Mouse (Mus musculus): ENCODE results near the gene Atg101. TPM values are rescaled to one million over a fixed set of nuclear protein-coding genes. Genes with fewer than 3 reads are reported as not detected.

Gene Atg101
- polyA plus RNA-seq, 1 experiment from 2014 or later: 66.5 TPM

GRCm38 (mm10) chr15:101297988-101298387, 13.9 kb downstream of the Atg101 start:
- no peak overlapping the region for H3K4me2 ChIP-seq (replicated peaks; ENCODE audit: low read depth, low read length)
- no peaks in the 10 kb centered on the region for H3K27me3 ChIP-seq (ENCODE audit: control insufficient read depth, insufficient read depth, low read length)
- H3K36me3 ChIP-seq (ENCODE audit: control insufficient read depth, insufficient read depth, low read length): no peaks in the 10 kb centered on the region
- H3K4me1 ChIP-seq (replicated peaks; ENCODE audit: control insufficient read depth, insufficient read depth, low read length): no peaks in the 10 kb centered on the region
- no peak overlapping the region for H3K4me3 ChIP-seq (ENCODE audit: low read depth, low read length)
- H3K9ac ChIP-seq (ENCODE audit: low read depth, low read length): no peak overlapping the region
- 32% methylated on average over 7 of the region's 7 CpGs for WGBS
- DNase-seq (ENCODE audit: low spot score) (no peak), ATAC-seq (ENCODE audit: low FRiP score) (no peak)
- H3K9me3 ChIP-seq (ENCODE audit: control insufficient read depth, low read length): no peaks in the 10 kb centered on the region
- no peak overlapping the region for H3K27ac ChIP-seq (ENCODE audit: low read depth, low read length)

GRCm38 (mm10) chr15:101298550-101298949, 14.5 kb downstream of the Atg101 start:
- Histone ChIP-seq H3K9ac (ENCODE audit: low read depth, low read length) (no peak overlapping the region), H3K27me3 (ENCODE audit: control insufficient read depth, insufficient read depth, low read length) (no peaks in the 10 kb centered on the region), H3K4me1 (replicated peaks; ENCODE audit: control insufficient read depth, insufficient read depth, low read length) (no peaks in the 10 kb centered on the region), H3K9me3 (ENCODE audit: control insufficient read depth, low read length) (no peaks in the 10 kb centered on the region), H3K4me2 (replicated peaks; ENCODE audit: low read depth, low read length) (no peak overlapping the region), H3K4me3 (ENCODE audit: low read depth, low read length) (no peak overlapping the region), H3K27ac (ENCODE audit: low read depth, low read length) (no peak overlapping the region), H3K36me3 (ENCODE audit: control insufficient read depth, insufficient read depth, low read length) (no peaks in the 10 kb centered on the region)
- WGBS: 15% methylated on average over 5 of the region's 7 CpGs
- DNase-seq (ENCODE audit: low spot score) (peak; percentile 60), ATAC-seq (ENCODE audit: low FRiP score) (no peak)

GRCm38 (mm10) chr15:101299480-101299960, 15.4 kb downstream of the Atg101 start:
- Histone ChIP-seq H3K4me3 (ENCODE audit: low read depth, low read length) (no peak overlapping the region), H3K4me2 (replicated peaks; ENCODE audit: low read depth, low read length) (no peak overlapping the region), H3K4me1 (replicated peaks; ENCODE audit: control insufficient read depth, insufficient read depth, low read length) (no peaks in the 10 kb centered on the region), H3K27me3 (ENCODE audit: control insufficient read depth, insufficient read depth, low read length) (no peaks in the 10 kb centered on the region), H3K9ac (ENCODE audit: low read depth, low read length) (no peak overlapping the region), H3K27ac (ENCODE audit: low read depth, low read length) (no peak overlapping the region), H3K9me3 (ENCODE audit: control insufficient read depth, low read length) (no peaks in the 10 kb centered on the region), H3K36me3 (ENCODE audit: control insufficient read depth, insufficient read depth, low read length) (no peaks in the 10 kb centered on the region)
- no peak for DNase-seq (ENCODE audit: low spot score)
- 85% methylated on average over 14 of the region's 14 CpGs for WGBS
- ATAC-seq (ENCODE audit: low FRiP score): no peak

DNA sequence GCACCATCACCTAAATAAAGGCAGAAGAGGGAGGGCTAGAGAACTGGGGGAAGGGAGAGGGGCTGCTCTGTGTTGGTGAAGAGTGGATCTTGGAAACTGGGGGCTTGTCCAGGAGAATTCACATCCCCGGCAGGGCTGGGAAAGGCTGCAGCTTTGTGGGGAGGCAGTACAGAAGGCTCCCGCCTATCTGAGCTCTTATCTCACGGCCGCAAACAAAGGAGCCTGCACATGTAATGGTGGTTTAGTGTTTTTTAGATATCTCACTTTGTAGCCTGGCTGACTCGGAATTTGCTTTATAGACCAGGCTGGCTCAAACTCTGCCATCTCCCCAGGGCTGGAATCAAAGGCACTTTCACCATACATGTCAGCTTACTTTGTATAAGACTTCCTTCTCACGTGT, 16.1 kb downstream of the Atg101 start:
- H3K36me3 ChIP-seq (ENCODE audit: control insufficient read depth, insufficient read depth, low read length): no peaks in the 10 kb centered on the region
- no peak overlapping the region for H3K4me3 ChIP-seq (ENCODE audit: low read depth, low read length)
- H3K4me1 ChIP-seq (replicated peaks; ENCODE audit: control insufficient read depth, insufficient read depth, low read length): no peaks in the 10 kb centered on the region
- no peak overlapping the region for H3K27ac ChIP-seq (ENCODE audit: low read depth, low read length)
- H3K4me2 ChIP-seq (replicated peaks; ENCODE audit: low read depth, low read length): no peak overlapping the region
- no peak for DNase-seq (ENCODE audit: low spot score)
- 73% methylated on average over 6 of the region's 6 CpGs for WGBS
- no peaks in the 10 kb centered on the region for H3K9me3 ChIP-seq (ENCODE audit: control insufficient read depth, low read length)
- ATAC-seq (ENCODE audit: low FRiP score): no peak
- H3K27me3 ChIP-seq (ENCODE audit: control insufficient read depth, insufficient read depth, low read length): no peaks in the 10 kb centered on the region
- H3K9ac ChIP-seq (ENCODE audit: low read depth, low read length): no peak overlapping the region

- no peak overlapping the region for H3K27ac ChIP-seq (ENCODE audit: low read depth, low read length)
- H3K4me1 ChIP-seq (replicated peaks; ENCODE audit: control insufficient read depth, insufficient read depth, low read length): no peaks in the 10 kb centered on the region
- H3K4me2 ChIP-seq (replicated peaks; ENCODE audit: low read depth, low read length): no peak overlapping the region
- no peak for ATAC-seq (ENCODE audit: low FRiP score)
- DNase-seq (ENCODE audit: low spot score): no peak
- H3K4me3 ChIP-seq (ENCODE audit: low read depth, low read length): no peak overlapping the region
- H3K27me3 ChIP-seq (ENCODE audit: control insufficient read depth, insufficient read depth, low read length): no peaks in the 10 kb centered on the region
- no peaks in the 10 kb centered on the region for H3K9me3 ChIP-seq (ENCODE audit: control insufficient read depth, low read length)
- WGBS: 87% methylated on average over 3 of the region's 3 CpGs
- H3K36me3 ChIP-seq (ENCODE audit: control insufficient read depth, insufficient read depth, low read length): no peaks in the 10 kb centered on the region
- H3K9ac ChIP-seq (ENCODE audit: low read depth, low read length): no peak overlapping the region
Measured at GRCm38 (mm10) chr15:101302201-101302600, 18.1 kb downstream of the Atg101 start.

DNA sequence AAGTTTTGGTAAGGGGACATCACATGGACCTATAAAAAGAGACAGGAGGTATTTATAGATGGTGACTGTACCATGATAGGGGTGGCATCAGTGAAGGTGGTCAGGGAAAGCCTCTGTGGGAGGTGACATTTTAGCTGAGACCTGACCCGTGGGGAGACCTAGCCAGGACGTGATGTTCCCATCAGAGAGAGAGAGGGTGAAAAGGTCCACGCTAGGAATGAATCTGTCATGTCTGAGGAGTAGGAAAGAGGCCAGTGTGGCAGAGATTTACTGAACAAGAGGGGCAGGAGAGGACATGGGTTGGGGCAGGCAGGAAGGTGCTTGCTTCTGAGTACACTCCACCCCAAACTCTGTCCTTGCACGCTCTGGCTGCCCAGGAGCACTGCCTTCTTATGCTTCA, 19.8 kb downstream of the Atg101 start:
- ATAC-seq (ENCODE audit: low FRiP score) (no peak), DNase-seq (ENCODE audit: low spot score) (no peak)
- Histone ChIP-seq H3K27me3 (ENCODE audit: control insufficient read depth, insufficient read depth, low read length) (no peaks in the 10 kb centered on the region), H3K27ac (ENCODE audit: low read depth, low read length) (no peak overlapping the region), H3K36me3 (ENCODE audit: control insufficient read depth, insufficient read depth, low read length) (no peaks in the 10 kb centered on the region), H3K9me3 (ENCODE audit: control insufficient read depth, low read length) (no peaks in the 10 kb centered on the region), H3K4me2 (replicated peaks; ENCODE audit: low read depth, low read length) (no peak overlapping the region), H3K4me1 (replicated peaks; ENCODE audit: control insufficient read depth, insufficient read depth, low read length) (no peaks in the 10 kb centered on the region), H3K4me3 (ENCODE audit: low read depth, low read length) (no peak overlapping the region), H3K9ac (ENCODE audit: low read depth, low read length) (no peak overlapping the region)
- 79% methylated on average over 4 of the region's 4 CpGs for WGBS

- Histone ChIP-seq H3K4me2 (replicated peaks; ENCODE audit: low read depth, low read length) (no peak overlapping the region), H3K9me3 (ENCODE audit: control insufficient read depth, low read length) (no peaks in the 10 kb centered on the region), H3K27me3 (ENCODE audit: control insufficient read depth, insufficient read depth, low read length) (no peaks in the 10 kb centered on the region), H3K4me3 (ENCODE audit: low read depth, low read length) (no peak overlapping the region), H3K4me1 (replicated peaks; ENCODE audit: control insufficient read depth, insufficient read depth, low read length) (no peaks in the 10 kb centered on the region), H3K9ac (ENCODE audit: low read depth, low read length) (no peak overlapping the region), H3K36me3 (ENCODE audit: control insufficient read depth, insufficient read depth, low read length) (no peaks in the 10 kb centered on the region), H3K27ac (ENCODE audit: low read depth, low read length) (no peak overlapping the region)
- ATAC-seq (ENCODE audit: low FRiP score) (no peak), DNase-seq (ENCODE audit: low spot score) (no peak)
- 91% methylated on average over 4 of the region's 4 CpGs for WGBS
Measured at GRCm38 (mm10) chr15:101306459-101306858, 22.4 kb downstream of the Atg101 start.

DNA sequence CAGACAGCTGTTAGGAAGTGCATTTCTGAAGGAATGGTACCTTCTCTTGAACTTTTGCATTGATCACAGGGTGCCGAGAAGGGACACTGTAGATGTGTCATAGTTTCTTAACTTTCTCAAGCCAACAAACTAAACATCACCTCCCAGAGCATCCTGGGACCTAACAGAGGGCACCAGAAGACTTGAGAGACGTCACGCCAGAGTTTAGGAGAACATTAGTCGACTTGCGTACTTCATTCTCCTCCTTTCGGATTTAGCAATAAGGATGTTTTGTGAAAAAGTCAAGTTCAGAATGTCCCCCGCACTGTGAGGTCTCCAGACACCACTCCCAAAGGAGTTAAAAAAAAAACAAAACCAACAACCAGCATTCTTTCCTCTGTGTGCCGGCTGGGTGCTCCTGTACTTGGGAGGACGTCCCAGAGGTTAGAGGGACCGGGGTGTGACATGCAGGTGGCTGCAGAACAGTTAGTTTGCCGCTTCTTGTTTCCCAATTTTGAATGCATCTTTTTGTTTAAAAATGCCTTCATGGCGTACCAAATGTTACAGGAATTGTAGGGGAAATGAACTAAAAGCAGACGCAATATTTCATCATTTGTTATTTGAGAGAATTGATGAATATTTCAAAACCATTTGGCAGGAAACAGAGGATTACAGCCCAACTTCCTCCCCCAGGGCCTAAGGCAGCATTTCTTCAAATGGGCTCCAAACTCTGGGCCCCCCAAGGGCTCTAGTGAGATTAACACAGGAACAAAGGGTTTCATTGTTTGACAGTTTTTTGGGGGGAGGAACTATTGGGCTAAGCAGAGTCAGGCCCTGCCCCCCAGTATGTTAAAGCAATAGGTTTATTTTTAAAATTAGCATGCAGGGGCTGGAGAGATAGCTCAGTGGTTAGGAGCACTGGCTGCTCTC, 24.6 kb downstream of the Atg101 start:
- no peak overlapping the region for H3K4me3 ChIP-seq (ENCODE audit: low read depth, low read length)
- no peak overlapping the region for H3K9ac ChIP-seq (ENCODE audit: low read depth, low read length)
- H3K27ac ChIP-seq (ENCODE audit: low read depth, low read length): no peak overlapping the region
- no peaks in the 10 kb centered on the region for H3K36me3 ChIP-seq (ENCODE audit: control insufficient read depth, insufficient read depth, low read length)
- ATAC-seq (ENCODE audit: low FRiP score) (no peak), DNase-seq (ENCODE audit: low spot score) (no peak)
- no peaks in the 10 kb centered on the region for H3K9me3 ChIP-seq (ENCODE audit: control insufficient read depth, low read length)
- H3K4me2 ChIP-seq (replicated peaks; ENCODE audit: low read depth, low read length): no peak overlapping the region
- WGBS: 67% methylated on average over 13 of the region's 13 CpGs
- no peaks in the 10 kb centered on the region for H3K27me3 ChIP-seq (ENCODE audit: control insufficient read depth, insufficient read depth, low read length)
- no peaks in the 10 kb centered on the region for H3K4me1 ChIP-seq (replicated peaks; ENCODE audit: control insufficient read depth, insufficient read depth, low read length)

DNA sequence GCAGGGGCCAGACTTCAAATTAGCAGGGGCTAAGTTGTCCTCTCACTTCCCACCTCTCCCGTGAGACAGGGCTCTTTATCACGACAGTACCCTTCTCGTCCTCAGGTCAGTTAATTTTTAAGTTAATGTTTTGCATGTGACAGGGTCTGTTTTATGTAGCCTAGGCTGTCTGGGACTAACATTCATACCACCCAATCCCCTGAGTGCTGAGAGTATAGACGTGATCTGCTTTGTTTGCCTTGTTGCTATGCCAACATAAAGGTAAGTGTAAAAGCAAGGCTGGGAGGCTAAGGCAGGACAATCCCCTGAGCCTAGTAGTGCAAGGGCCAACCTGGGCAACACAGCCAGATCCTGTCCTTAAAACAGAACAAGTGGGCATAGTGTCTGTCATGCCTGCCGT, 25.4 kb downstream of the Atg101 start:
- DNase-seq (ENCODE audit: low spot score) (no peak), ATAC-seq (ENCODE audit: low FRiP score) (no peak)
- Histone ChIP-seq H3K9me3 (ENCODE audit: control insufficient read depth, low read length) (no peaks in the 10 kb centered on the region), H3K9ac (ENCODE audit: low read depth, low read length) (no peak overlapping the region), H3K36me3 (ENCODE audit: control insufficient read depth, insufficient read depth, low read length) (no peaks in the 10 kb centered on the region), H3K27me3 (ENCODE audit: control insufficient read depth, insufficient read depth, low read length) (no peaks in the 10 kb centered on the region), H3K27ac (ENCODE audit: low read depth, low read length) (no peak overlapping the region), H3K4me2 (replicated peaks; ENCODE audit: low read depth, low read length) (no peak overlapping the region), H3K4me3 (ENCODE audit: low read depth, low read length) (no peak overlapping the region), H3K4me1 (replicated peaks; ENCODE audit: control insufficient read depth, insufficient read depth, low read length) (no peaks in the 10 kb centered on the region)
- 50% methylated on average over 5 of the region's 5 CpGs for WGBS

Data from hindbrain, embryonic 11.5 days (tissue).